ENCODE assay signal across 8 mouse cellular contexts in the genomic region with DNA sequence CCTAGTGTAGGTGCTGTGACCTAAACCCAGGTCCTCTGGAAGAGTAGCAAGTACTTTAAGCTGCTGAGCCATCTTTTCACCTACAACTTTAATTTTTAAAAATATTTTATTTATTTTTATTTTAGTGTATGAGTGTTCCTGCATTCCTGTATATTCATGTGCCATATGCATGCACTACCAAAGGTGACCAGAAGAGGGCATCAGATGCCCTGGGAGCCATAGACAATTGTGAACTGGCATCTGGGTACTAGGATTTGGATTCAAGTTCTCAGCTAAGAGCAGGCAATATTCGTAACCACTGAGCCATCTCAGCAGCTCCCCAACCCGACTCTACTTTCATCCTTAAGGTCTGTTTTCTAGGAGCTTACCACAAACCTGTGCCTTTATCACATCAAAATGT. TPM values are rescaled to one million over a fixed set of nuclear protein-coding genes. Genes with fewer than 3 reads are reported as not detected.
DNase-seq lines count a peak whose midpoint lies in the region; ATAC-seq and TF ChIP-seq lines count a peak whose summit lies in the region.

No protein-coding gene starts in this region.

- H3K4me1 ChIP-seq in forebrain, embryonic 10.5 days = no peaks in the 10 kb centered on the region
- no peaks in the 10 kb centered on the region for H3K4me1 ChIP-seq in forebrain, embryonic 15.5 days
- H3K4me1 ChIP-seq in midbrain, embryonic 10.5 days = no peaks in the 10 kb centered on the region
- H3K4me1 ChIP-seq in midbrain, embryonic 16.5 days (ENCODE audit: control insufficient read depth, insufficient read depth, low read length) = no peaks in the 10 kb centered on the region
- no peaks in the 10 kb centered on the region for H3K4me1 ChIP-seq in limb, embryonic 14.5 days (ENCODE audit: control insufficient read depth, insufficient read depth, low read length)

- TF ChIP-seq POLR2A in limb, embryonic 14.5 days (IDR thresholded peaks at IDR 0.05; ENCODE audit: borderline replicate concordance, extremely low read depth, insufficient read depth, insufficient read length) = no peak

- H3K9ac ChIP-seq in forebrain, embryonic 15.5 days (replicated peaks) = no peak overlapping the region
- no peak overlapping the region for H3K9ac ChIP-seq in midbrain, embryonic 16.5 days (ENCODE audit: low read depth, low read length)
- no peak overlapping the region for H3K9ac ChIP-seq in limb, embryonic 14.5 days (ENCODE audit: low read depth, low read length, severe bottlenecking)

- H3K4me2 ChIP-seq in forebrain, embryonic 15.5 days (replicated peaks) = no peak overlapping the region
- no peak overlapping the region for H3K4me2 ChIP-seq in midbrain, embryonic 16.5 days (ENCODE audit: low read length)
- no peak overlapping the region for H3K4me2 ChIP-seq in limb, embryonic 14.5 days (replicated peaks; ENCODE audit: low read depth, low read length, severe bottlenecking)

- no peaks in the 10 kb centered on the region for H3K9me3 ChIP-seq in forebrain, embryonic 10.5 days
- no peaks in the 10 kb centered on the region for H3K9me3 ChIP-seq in forebrain, embryonic 15.5 days
- H3K9me3 ChIP-seq in midbrain, embryonic 10.5 days (replicated peaks) = no peaks in the 10 kb centered on the region
- no peaks in the 10 kb centered on the region for H3K9me3 ChIP-seq in midbrain, embryonic 16.5 days (replicated peaks; ENCODE audit: control insufficient read depth, low read length, poor library complexity, severe bottlenecking)
- no peaks in the 10 kb centered on the region for H3K9me3 ChIP-seq in limb, embryonic 14.5 days (ENCODE audit: control insufficient read depth, low read length)

- H3K36me3 ChIP-seq in forebrain, embryonic 10.5 days (replicated peaks) = peaks cover 100% of the 10 kb centered on the region
- H3K36me3 ChIP-seq in forebrain, embryonic 15.5 days = peaks cover 97% of the 10 kb centered on the region
- H3K36me3 ChIP-seq in midbrain, embryonic 10.5 days = peaks cover 100% of the 10 kb centered on the region
- peaks cover 69% of the 10 kb centered on the region for H3K36me3 ChIP-seq in midbrain, embryonic 16.5 days (ENCODE audit: control insufficient read depth, insufficient read depth, low read length)
- peaks cover 96% of the 10 kb centered on the region for H3K36me3 ChIP-seq in limb, embryonic 14.5 days (ENCODE audit: control insufficient read depth, insufficient read depth, low read length)

- no peak overlapping the region for H3K27ac ChIP-seq in forebrain, embryonic 10.5 days
- H3K27ac ChIP-seq in forebrain, embryonic 15.5 days (replicated peaks) = no peak overlapping the region
- no peak overlapping the region for H3K27ac ChIP-seq in midbrain, embryonic 10.5 days (replicated peaks)
- H3K27ac ChIP-seq in midbrain, embryonic 16.5 days (ENCODE audit: low read length) = no peak overlapping the region
- no peak overlapping the region for H3K27ac ChIP-seq in limb, embryonic 14.5 days (replicated peaks; ENCODE audit: low read depth, low read length)

- H3K4me3 ChIP-seq in forebrain, embryonic 10.5 days = no peak overlapping the region
- H3K4me3 ChIP-seq in forebrain, embryonic 15.5 days = no peak overlapping the region
- H3K4me3 ChIP-seq in midbrain, embryonic 10.5 days = no peak overlapping the region
- no peak overlapping the region for H3K4me3 ChIP-seq in midbrain, embryonic 16.5 days (ENCODE audit: low read depth, low read length)
- H3K4me3 ChIP-seq in limb, embryonic 14.5 days (replicated peaks; ENCODE audit: low read length) = no peak overlapping the region

- no peaks in the 10 kb centered on the region for H3K27me3 ChIP-seq in forebrain, embryonic 10.5 days (ENCODE audit: poor library complexity, severe bottlenecking)
- no peaks in the 10 kb centered on the region for H3K27me3 ChIP-seq in forebrain, embryonic 15.5 days
- H3K27me3 ChIP-seq in midbrain, embryonic 10.5 days (ENCODE audit: low read depth, poor library complexity, severe bottlenecking) = no peaks in the 10 kb centered on the region
- H3K27me3 ChIP-seq in midbrain, embryonic 16.5 days (ENCODE audit: control insufficient read depth, insufficient read depth, low read depth, low read length) = no peaks in the 10 kb centered on the region
- H3K27me3 ChIP-seq in limb, embryonic 14.5 days (ENCODE audit: control insufficient read depth, insufficient read depth, low read length) = no peaks in the 10 kb centered on the region

- DNase-seq in forebrain, embryonic 10.5 days (ENCODE audit: extremely low spot score, low spot score) = peak; percentile 30
- peak; percentile 35 for DNase-seq in midbrain, embryonic 10.5 days (ENCODE audit: low spot score)
- peak; percentile 67 for DNase-seq in brain, adult 2 months (ENCODE audit: low read depth, low spot score)
- peak; percentile 56 for DNase-seq in forelimb bud, embryonic 11.5 days (ENCODE audit: low read depth, low spot score)
- peak; percentile 34 for DNase-seq in limb, embryonic 14.5 days (ENCODE audit: low spot score)
- DNase-seq in spleen, adult 12 weeks (ENCODE audit: low spot score) = peak; percentile 32

- ATAC-seq in forebrain, embryonic 15.5 days (replicated peaks) = no peak
- no peak for ATAC-seq in midbrain, embryonic 16.5 days
- ATAC-seq in limb, embryonic 14.5 days (ENCODE audit: low FRiP score, low read depth) = no peak

- 92% methylated on average over 2 of the region's 2 CpGs for WGBS in forebrain, embryonic 10.5 days
- WGBS in forebrain, embryonic 15.5 days = 89% methylated on average over 2 of the region's 2 CpGs
- 91% methylated on average over 2 of the region's 2 CpGs for WGBS in midbrain, embryonic 10.5 days
- WGBS in midbrain, embryonic 16.5 days = 83% methylated on average over 2 of the region's 2 CpGs
- 83% methylated on average over 2 of the region's 2 CpGs for WGBS in limb, embryonic 14.5 days

RNA-seq across cellular contexts. Expression of a gene that starts 32.7 kb away (rescaled TPM):
- polyA plus RNA-seq in forebrain, embryonic 10.5 days (2016; fragmentation: Nextera tagmentation; extraction: Ambion mirVana) = 43.5 and 46.6 TPM in 2 replicates
- 36.8 and 39.1 TPM in 2 replicates for polyA plus RNA-seq in forebrain, embryonic 15.5 days (2015; fragmentation: Nextera tagmentation; extraction: Ambion mirVana)
- 37.5 and 46.5 TPM in 2 replicates for polyA plus RNA-seq in midbrain, embryonic 10.5 days (2016; fragmentation: Nextera tagmentation; extraction: Ambion mirVana)
- polyA plus RNA-seq in midbrain, embryonic 16.5 days (2015; fragmentation: Nextera tagmentation; extraction: Ambion mirVana) = 30.5 and 31.4 TPM in 2 replicates
- 40.7 and 55.1 TPM in 2 replicates for polyA plus RNA-seq in limb, embryonic 14.5 days (2012; rRNA removed)
- 27.9 and 33.0 TPM in 2 replicates for polyA plus RNA-seq in limb, embryonic 14.5 days (2014; fragmentation: Nextera tagmentation; extraction: Ambion mirVana)

RNA-seq across cellular contexts. Expression of a gene that starts 32.8 kb away (rescaled TPM):
- 8.9 and 9.4 TPM in 2 replicates for polyA plus RNA-seq in forebrain, embryonic 10.5 days (2016; fragmentation: Nextera tagmentation; extraction: Ambion mirVana)
- polyA plus RNA-seq in forebrain, embryonic 15.5 days (2015; fragmentation: Nextera tagmentation; extraction: Ambion mirVana) = 7.8 and 7.9 TPM in 2 replicates
- 8.8 and 10.2 TPM in 2 replicates for polyA plus RNA-seq in midbrain, embryonic 10.5 days (2016; fragmentation: Nextera tagmentation; extraction: Ambion mirVana)
- 6.4 and 9.3 TPM in 2 replicates for polyA plus RNA-seq in midbrain, embryonic 16.5 days (2015; fragmentation: Nextera tagmentation; extraction: Ambion mirVana)
- 18.9 and 21.3 TPM in 2 replicates for polyA plus RNA-seq in limb, embryonic 14.5 days (2012; rRNA removed)
- 8.8 and 10.0 TPM in 2 replicates for polyA plus RNA-seq in limb, embryonic 14.5 days (2014; fragmentation: Nextera tagmentation; extraction: Ambion mirVana)
